Mouse (Mus musculus): ENCODE measurements around the gene Nr2e3.

- no peak for TF ChIP-seq TAL1 (conservative IDR thresholded peaks at IDR 0.05; ENCODE audit: low read depth, low read length)
- no peak for TF ChIP-seq CTCF (IDR thresholded peaks at IDR 0.05; ENCODE audit: low read depth, low read length)
- TF ChIP-seq GATA1 (IDR thresholded peaks at IDR 0.05; ENCODE audit: borderline replicate concordance, low read length): no peak
Measured at GRCm38 (mm10) chr9:59949981-59950380, 10.5 kb downstream of the Nr2e3 start.
